Mouse (Mus musculus): ENCODE measurements around the gene Med16. TPM values are rescaled to one million over a fixed set of nuclear protein-coding genes. Genes with fewer than 3 reads are reported as not detected.

Med16 gene
- polyA plus RNA-seq (2014; fragmentation: Nextera tagmentation; extraction: Ambion mirVana): 36.5 and 36.9 TPM in 2 replicates

DNA sequence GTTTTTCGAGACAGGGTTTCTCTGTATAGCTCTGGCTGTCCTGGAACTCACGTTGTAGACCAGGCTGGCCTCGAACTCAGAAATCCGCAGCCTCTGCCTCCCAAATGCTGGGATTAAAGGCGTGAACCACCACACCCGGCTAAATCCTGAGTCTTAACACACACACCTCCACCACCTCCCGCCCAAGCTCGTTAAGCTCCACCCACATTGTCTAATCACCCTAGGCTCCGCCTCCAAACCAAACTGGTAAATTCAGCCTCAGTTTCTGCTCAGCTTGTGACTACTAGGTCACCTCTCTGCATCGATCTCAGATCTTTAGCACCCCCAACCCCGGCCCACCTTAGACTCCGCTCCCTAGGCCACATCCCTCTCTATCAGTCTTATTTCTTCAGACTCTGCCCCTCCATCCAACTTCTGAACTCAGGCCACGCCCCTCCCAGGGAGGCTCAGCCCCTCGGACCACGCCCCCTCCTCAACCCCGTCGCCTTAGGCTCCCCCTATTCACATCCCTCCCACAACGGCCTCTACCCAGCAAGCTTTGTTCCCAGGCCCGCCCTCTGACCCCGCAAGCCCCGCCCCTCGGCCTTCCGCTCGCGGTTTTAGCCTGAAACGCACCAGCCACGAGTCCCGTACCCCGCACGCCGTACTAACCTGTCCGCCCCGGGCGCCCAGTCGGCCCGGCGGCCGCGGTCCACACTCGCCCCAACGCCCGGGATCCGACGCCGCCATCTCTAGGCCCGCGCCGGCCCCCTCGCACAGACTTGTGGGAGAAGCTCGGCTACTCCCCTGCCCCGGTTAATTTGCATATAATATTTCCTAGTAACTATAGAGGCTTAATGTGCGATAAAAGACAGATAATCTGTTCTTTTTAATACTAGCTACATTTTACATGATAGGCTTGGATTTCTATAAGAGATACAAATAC, at the start of gene Med16:
TSS of gene Med16 (minus strand) at position 757 of the 925 bp plus-strand sequence.
- 2% methylated on average over 49 of the region's 52 CpGs for WGBS
- H3K27me3 ChIP-seq (ENCODE audit: control insufficient read depth, insufficient read depth, low read length): no peaks in the 10 kb centered on the region
- H3K9ac ChIP-seq (replicated peaks; ENCODE audit: low read length): peak within 1 kb of the TSS; percentile 89
- DNase-seq (ENCODE audit: low spot score) (peak; percentile 97), ATAC-seq (replicated peaks; ENCODE audit: insufficient number of reproducible peaks, low FRiP score, low TSS enrichment, low read depth) (peak; percentile 84)
- peaks cover 7% of the 10 kb centered on the region for H3K36me3 ChIP-seq (replicated peaks; ENCODE audit: control insufficient read depth, insufficient read depth, low read depth, low read length)
- H3K4me3 ChIP-seq (ENCODE audit: low read depth, low read length): peak within 1 kb of the TSS; percentile 61
- H3K4me2 ChIP-seq (ENCODE audit: low read depth, low read length): peak within 1 kb of the TSS; percentile 40
- no peaks in the 10 kb centered on the region; the same call in 1 of the 2 replicates for H3K4me1 ChIP-seq (ENCODE audit: control insufficient read depth, insufficient read depth, low read length)
- H3K9me3 ChIP-seq (replicated peaks; ENCODE audit: control insufficient read depth, low read length): no peaks in the 10 kb centered on the region
- peak within 1 kb of the TSS; percentile 95 for H3K27ac ChIP-seq (replicated peaks; ENCODE audit: low read depth, low read length)

DNA sequence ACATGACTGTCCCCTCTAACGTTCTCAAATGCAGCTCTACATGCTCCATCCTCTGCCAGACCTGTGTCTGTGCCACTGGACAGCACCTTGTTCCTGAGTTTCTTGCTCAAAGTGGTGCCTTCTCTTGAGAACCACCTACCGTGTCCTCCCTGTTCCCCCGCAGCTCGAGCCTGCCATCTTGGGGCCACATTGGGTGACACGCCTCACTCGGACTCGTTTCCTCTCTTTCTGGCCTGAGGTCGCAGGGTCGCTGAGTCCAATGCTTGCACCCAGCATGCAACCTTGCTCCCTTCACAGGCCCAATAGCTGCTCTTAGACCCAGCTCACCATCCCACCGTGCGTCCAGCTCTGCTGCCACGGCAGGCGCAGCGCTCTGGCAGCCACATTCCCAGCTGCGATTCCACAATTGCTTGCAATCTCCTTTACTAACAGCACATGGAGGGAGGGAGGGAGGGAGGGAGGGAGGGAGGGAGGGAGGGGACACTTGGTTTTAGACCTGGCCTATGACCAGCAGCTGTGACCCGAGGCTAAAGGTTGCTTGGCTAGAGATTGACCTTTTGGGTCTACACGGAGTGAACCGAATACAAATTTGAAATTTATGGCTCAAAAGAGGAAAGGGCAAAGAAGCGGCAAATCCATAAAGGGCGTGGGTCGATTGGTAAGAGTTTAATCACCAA, 49.6 kb upstream of the Med16 start:
- ATAC-seq (replicated peaks; ENCODE audit: insufficient number of reproducible peaks, low FRiP score, low TSS enrichment, low read depth): no peak
- H3K4me3 ChIP-seq (ENCODE audit: low read depth, low read length): no peak overlapping the region
- peak; percentile 78 for DNase-seq (ENCODE audit: low spot score)
- H3K9me3 ChIP-seq (replicated peaks; ENCODE audit: control insufficient read depth, low read length): no peaks in the 10 kb centered on the region
- no peaks in the 10 kb centered on the region for H3K4me1 ChIP-seq (ENCODE audit: control insufficient read depth, insufficient read depth, low read length)
- H3K4me2 ChIP-seq (ENCODE audit: low read depth, low read length): no peak overlapping the region; the same call in 1 of the 2 replicates
- no peak overlapping the region for H3K27ac ChIP-seq (replicated peaks; ENCODE audit: low read depth, low read length)
- WGBS: 11% methylated on average over 21 of the region's 21 CpGs
- no peaks in the 10 kb centered on the region for H3K27me3 ChIP-seq (ENCODE audit: control insufficient read depth, insufficient read depth, low read length)
- H3K9ac ChIP-seq (replicated peaks; ENCODE audit: low read length): no peak overlapping the region
- H3K36me3 ChIP-seq (replicated peaks; ENCODE audit: control insufficient read depth, insufficient read depth, low read depth, low read length): peaks cover 5% of the 10 kb centered on the region; the same call in 1 of the 2 replicates

DNA sequence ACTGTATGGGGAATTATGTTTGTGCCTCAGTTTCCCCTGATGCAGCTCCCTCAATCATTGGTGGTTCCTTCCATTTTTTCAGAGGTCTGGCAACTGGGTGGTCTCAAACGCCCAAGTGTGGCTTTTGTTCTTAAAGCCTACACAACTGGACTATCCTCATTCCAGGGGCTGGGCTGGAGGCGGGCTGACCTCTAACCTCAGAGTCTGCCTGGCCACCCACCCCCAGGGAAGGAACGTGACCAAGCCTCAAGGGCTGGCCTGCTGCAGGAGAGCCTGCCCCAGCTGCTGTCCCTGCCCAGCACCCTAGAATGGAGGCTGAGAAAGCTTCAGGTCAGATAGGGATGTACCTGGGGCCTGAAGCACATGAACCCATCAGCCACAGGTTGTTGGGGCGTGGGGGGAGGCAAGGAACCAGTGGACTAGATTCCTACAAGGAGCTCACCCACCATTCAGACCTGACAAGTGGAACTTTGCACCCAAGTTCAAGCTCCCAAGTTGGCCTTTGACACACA, 48.0 kb upstream of the Med16 start:
- Histone ChIP-seq H3K27me3 (ENCODE audit: control insufficient read depth, insufficient read depth, low read length) (no peaks in the 10 kb centered on the region), H3K4me2 (ENCODE audit: low read depth, low read length) (no peak overlapping the region), H3K27ac (replicated peaks; ENCODE audit: low read depth, low read length) (no peak overlapping the region), H3K4me1 (ENCODE audit: control insufficient read depth, insufficient read depth, low read length) (no peaks in the 10 kb centered on the region), H3K4me3 (ENCODE audit: low read depth, low read length) (no peak overlapping the region), H3K36me3 (replicated peaks; ENCODE audit: control insufficient read depth, insufficient read depth, low read depth, low read length) (no peaks in the 10 kb centered on the region; the same call in 1 of the 2 replicates), H3K9me3 (replicated peaks; ENCODE audit: control insufficient read depth, low read length) (no peaks in the 10 kb centered on the region), H3K9ac (replicated peaks; ENCODE audit: low read length) (no peak overlapping the region)
- DNase-seq (ENCODE audit: low spot score) (no peak), ATAC-seq (replicated peaks; ENCODE audit: insufficient number of reproducible peaks, low FRiP score, low TSS enrichment, low read depth) (no peak)
- whole genome bisulfite sequencing: 20% methylated on average over 4 of the region's 4 CpGs

DNA sequence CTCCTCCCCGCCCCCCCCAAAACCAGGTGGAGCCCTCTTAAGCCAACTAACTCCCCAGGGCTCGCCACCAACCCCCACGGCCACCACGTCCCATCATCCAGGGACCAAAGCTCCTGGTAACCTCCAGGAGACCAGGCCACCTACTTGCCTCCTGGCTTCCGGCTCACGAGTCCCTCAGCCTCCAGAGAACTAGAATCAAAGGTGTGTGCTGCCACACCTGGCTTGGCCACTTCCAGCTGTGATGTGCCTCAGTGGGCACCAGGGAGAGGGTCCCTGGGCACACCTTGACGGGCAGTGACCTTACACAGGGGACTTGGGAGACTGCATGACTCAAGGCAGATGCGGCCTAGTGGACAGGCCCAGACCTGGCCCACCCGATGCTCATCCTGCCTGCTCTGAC, 47.0 kb upstream of the Med16 start:
- Histone ChIP-seq H3K4me2 (ENCODE audit: low read depth, low read length) (no peak overlapping the region), H3K27me3 (ENCODE audit: control insufficient read depth, insufficient read depth, low read length) (no peaks in the 10 kb centered on the region), H3K9me3 (replicated peaks; ENCODE audit: control insufficient read depth, low read length) (no peaks in the 10 kb centered on the region), H3K27ac (replicated peaks; ENCODE audit: low read depth, low read length) (no peak overlapping the region), H3K4me3 (ENCODE audit: low read depth, low read length) (no peak overlapping the region), H3K4me1 (ENCODE audit: control insufficient read depth, insufficient read depth, low read length) (no peaks in the 10 kb centered on the region), H3K9ac (replicated peaks; ENCODE audit: low read length) (no peak overlapping the region), H3K36me3 (replicated peaks; ENCODE audit: control insufficient read depth, insufficient read depth, low read depth, low read length) (peaks cover 5% of the 10 kb centered on the region)
- DNase-seq (ENCODE audit: low spot score) (no peak), ATAC-seq (replicated peaks; ENCODE audit: insufficient number of reproducible peaks, low FRiP score, low TSS enrichment, low read depth) (no peak)
- 72% methylated on average over 9 of the region's 9 CpGs for WGBS

DNA sequence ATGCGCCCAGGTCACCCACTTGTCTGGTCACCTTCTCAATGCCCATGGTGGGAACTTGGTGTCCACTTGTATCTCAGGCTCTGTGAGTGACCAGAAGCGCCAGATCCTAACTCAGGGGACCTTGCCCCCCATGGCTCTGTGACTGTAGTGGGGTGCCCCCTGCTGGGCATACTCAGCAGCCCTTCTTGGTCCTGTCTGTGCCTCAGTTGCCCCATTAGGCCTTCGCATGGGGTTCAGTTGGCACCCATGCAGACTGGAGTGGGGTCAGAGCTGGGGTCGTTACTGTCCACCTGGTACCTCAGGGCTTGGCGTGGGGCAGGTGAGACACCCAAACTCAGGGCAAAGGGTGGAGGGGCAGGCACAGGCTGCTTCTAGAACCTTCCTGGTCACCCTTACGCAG, 45.2 kb upstream of the Med16 start:
- H3K27me3 ChIP-seq (ENCODE audit: control insufficient read depth, insufficient read depth, low read length): no peaks in the 10 kb centered on the region
- peaks cover 7% of the 10 kb centered on the region for H3K36me3 ChIP-seq (replicated peaks; ENCODE audit: control insufficient read depth, insufficient read depth, low read depth, low read length)
- H3K4me3 ChIP-seq (ENCODE audit: low read depth, low read length): no peak overlapping the region

DNA sequence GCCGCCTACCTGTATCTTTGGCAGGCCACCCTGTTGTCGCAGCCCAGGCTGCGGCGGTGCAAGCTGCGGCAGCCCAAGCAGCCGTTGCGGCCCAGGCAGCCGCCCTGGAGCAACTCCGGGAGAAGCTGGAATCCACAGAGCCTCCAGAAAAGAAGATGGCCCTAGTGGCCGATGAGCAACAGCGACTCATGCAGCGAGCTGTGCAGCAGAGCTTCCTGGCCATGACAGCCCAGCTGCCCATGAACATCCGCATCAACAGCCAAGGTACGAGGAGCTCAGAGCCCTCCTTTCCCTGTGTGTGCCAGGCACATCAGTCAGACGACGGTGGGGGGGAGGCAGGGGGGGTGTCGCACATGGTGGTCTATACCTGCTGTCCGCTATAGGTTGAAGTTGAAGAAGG, 41.9 kb upstream of the Med16 start:
- 86% methylated on average over 18 of the region's 18 CpGs for WGBS
- Histone ChIP-seq H3K4me1 (ENCODE audit: control insufficient read depth, insufficient read depth, low read length) (peaks cover 10% of the 10 kb centered on the region), H3K4me2 (ENCODE audit: low read depth, low read length) (no peak overlapping the region), H3K9ac (replicated peaks; ENCODE audit: low read length) (no peak overlapping the region), H3K27ac (replicated peaks; ENCODE audit: low read depth, low read length) (no peak overlapping the region), H3K36me3 (replicated peaks; ENCODE audit: control insufficient read depth, insufficient read depth, low read depth, low read length) (peaks cover 7% of the 10 kb centered on the region), H3K9me3 (replicated peaks; ENCODE audit: control insufficient read depth, low read length) (no peaks in the 10 kb centered on the region), H3K27me3 (ENCODE audit: control insufficient read depth, insufficient read depth, low read length) (no peaks in the 10 kb centered on the region), H3K4me3 (ENCODE audit: low read depth, low read length) (no peak overlapping the region)
- no peak for DNase-seq (ENCODE audit: low spot score)
- no peak for ATAC-seq (replicated peaks; ENCODE audit: insufficient number of reproducible peaks, low FRiP score, low TSS enrichment, low read depth)

More for the DNA sequence above, 45.2 kb upstream of the Med16 start:
- WGBS: 92% methylated on average over 6 of the region's 6 CpGs
- Histone ChIP-seq H3K4me1 (ENCODE audit: control insufficient read depth, insufficient read depth, low read length) (no peaks in the 10 kb centered on the region), H3K4me2 (ENCODE audit: low read depth, low read length) (no peak overlapping the region), H3K9ac (replicated peaks; ENCODE audit: low read length) (no peak overlapping the region), H3K9me3 (replicated peaks; ENCODE audit: control insufficient read depth, low read length) (no peaks in the 10 kb centered on the region), H3K27ac (replicated peaks; ENCODE audit: low read depth, low read length) (no peak overlapping the region)
- no peak for DNase-seq (ENCODE audit: low spot score)
- ATAC-seq (replicated peaks; ENCODE audit: insufficient number of reproducible peaks, low FRiP score, low TSS enrichment, low read depth): no peak

DNA sequence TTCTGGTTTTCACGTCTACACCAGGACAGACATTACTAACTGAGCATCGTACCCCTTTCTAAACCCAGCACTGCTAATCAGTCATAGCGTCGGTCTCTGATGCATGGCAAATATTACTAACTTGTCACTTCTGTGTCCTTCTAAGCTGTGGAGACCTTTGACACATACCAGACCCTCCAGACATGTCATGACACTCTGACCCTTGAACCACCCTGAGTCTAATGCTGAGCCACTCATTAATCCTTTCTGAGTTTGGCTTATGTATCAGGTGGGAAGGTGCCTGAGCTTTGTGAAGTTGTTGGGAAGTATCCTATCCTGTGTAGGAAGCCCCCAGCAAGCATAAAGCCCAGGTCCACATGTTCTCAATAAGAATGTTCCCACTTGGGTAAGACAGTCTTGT, 41.1 kb upstream of the Med16 start:
- no peak overlapping the region for H3K27ac ChIP-seq (replicated peaks; ENCODE audit: low read depth, low read length)
- H3K27me3 ChIP-seq (ENCODE audit: control insufficient read depth, insufficient read depth, low read length): no peaks in the 10 kb centered on the region
- H3K9me3 ChIP-seq (replicated peaks; ENCODE audit: control insufficient read depth, low read length): no peaks in the 10 kb centered on the region
- no peak for ATAC-seq (replicated peaks; ENCODE audit: insufficient number of reproducible peaks, low FRiP score, low TSS enrichment, low read depth)
- peaks cover 7% of the 10 kb centered on the region for H3K36me3 ChIP-seq (replicated peaks; ENCODE audit: control insufficient read depth, insufficient read depth, low read depth, low read length)
- H3K4me1 ChIP-seq (ENCODE audit: control insufficient read depth, insufficient read depth, low read length): peaks cover 14% of the 10 kb centered on the region
- 86% methylated on average over 4 of the region's 4 CpGs for WGBS
- H3K4me2 ChIP-seq (ENCODE audit: low read depth, low read length): no peak overlapping the region
- no peak overlapping the region for H3K4me3 ChIP-seq (ENCODE audit: low read depth, low read length)
- H3K9ac ChIP-seq (replicated peaks; ENCODE audit: low read length): no peak overlapping the region
- no peak for DNase-seq (ENCODE audit: low spot score)
